Mouse (Mus musculus) stomach, postnatal 0 days (tissue): Measurements from ENCODE around the gene Fgf22. TPM values are rescaled to one million over a fixed set of nuclear protein-coding genes. Genes with fewer than 3 reads are reported as not detected.
A peak's percentile ranks its signal among the peaks of the same experiment; 100 is the strongest.

ENCODE experiments used
- ATAC-seq: fragments of 200-750 bp; cut with Nextera tagmentation; 2 replicates; pipeline ENCODE4 v1.8.0; 2017; ENCODE audit not compliant: low FRiP score, low TSS enrichment
- DNase-seq: peaks from one replicate; pipeline ENCODE4 v3.0.0-alpha.2; 2016; ENCODE audit warnings: low spot score
- H3K27ac ChIP-seq: fragments of 300-500 bp; sonication (generic); replicated peaks from 2 replicates; pipeline ENCODE4 v1.5.1; 2014; ENCODE audit warnings: mild to moderate bottlenecking, control low read depth
- H3K27me3 ChIP-seq: fragments of 300-500 bp; sonication (generic); 2 replicates; pipeline ENCODE4 v1.6.1; 2014; ENCODE audit warnings: low read length; ENCODE audit not compliant: control insufficient read depth, insufficient read depth
- H3K36me3 ChIP-seq: fragments of 300-500 bp; sonication (generic); 2 replicates; pipeline ENCODE4 v1.6.1; 2014; ENCODE audit warnings: low read length, mixed read lengths; ENCODE audit not compliant: control insufficient read depth, insufficient read depth
- H3K4me1 ChIP-seq: fragments of 300-500 bp; sonication (generic); replicated peaks from 2 replicates; pipeline ENCODE4 v1.6.1; 2014; ENCODE audit warnings: antibody characterized with exemption; ENCODE audit not compliant: control insufficient read depth, insufficient read depth
- H3K4me2 ChIP-seq: fragments of 300-500 bp; sonication (generic); replicated peaks from 2 replicates; pipeline ENCODE4 v1.6.1; 2014; ENCODE audit warnings: low read depth, mild to moderate bottlenecking, control low read depth, moderate library complexity
- H3K4me3 ChIP-seq: fragments of 300-500 bp; sonication (generic); 2 replicates; pipeline ENCODE4 v1.5.1; 2014; ENCODE audit warnings: low read depth, low read length, control low read depth
- H3K9ac ChIP-seq: fragments of 300-500 bp; sonication (generic); 2 replicates; pipeline ENCODE4 v1.6.1; 2014; ENCODE audit warnings: mild to moderate bottlenecking, low read length, control low read depth, mixed read lengths
- H3K9me3 ChIP-seq: fragments of 300-500 bp; sonication (generic); 2 replicates; pipeline ENCODE4 v1.6.1; 2016; ENCODE audit warnings: low read length; ENCODE audit not compliant: control insufficient read depth
- CTCF ChIP-seq: IDR thresholded peaks from 2 replicates; pipeline ENCODE4 v1.5.1; 2016; ENCODE audit warnings: antibody characterized with exemption, low read depth, mild to moderate bottlenecking, moderate library complexity
- EP300 ChIP-seq: optimal IDR thresholded peaks from 2 replicates; pipeline ENCODE3; 2016; ENCODE audit warnings: antibody characterized with exemption
- WGBS: fragments of 180-500 bp; shearing (Covaris S2); extraction: QIAGEN DNeasy Blood & Tissue Kit; methylation state at CpG from one replicate; pipeline ENCODE4 v1.1.7; 2014; 5-methylcytosine and 5-hydroxymethylcytosine counted together
- polyA plus RNA-seq: library from polyadenylated mRNA; unstranded; fragments of >200 nt; fragmentation: Nextera tagmentation; extraction: Ambion mirVana; gene quantifications from 2 replicates; pipeline ENCODE4 v1.2.1, GENCODE M21; 2015

Gene Fgf22
- polyA plus RNA-seq, 1 experiment from 2014 or later, result 13.5 TPM

DNA sequence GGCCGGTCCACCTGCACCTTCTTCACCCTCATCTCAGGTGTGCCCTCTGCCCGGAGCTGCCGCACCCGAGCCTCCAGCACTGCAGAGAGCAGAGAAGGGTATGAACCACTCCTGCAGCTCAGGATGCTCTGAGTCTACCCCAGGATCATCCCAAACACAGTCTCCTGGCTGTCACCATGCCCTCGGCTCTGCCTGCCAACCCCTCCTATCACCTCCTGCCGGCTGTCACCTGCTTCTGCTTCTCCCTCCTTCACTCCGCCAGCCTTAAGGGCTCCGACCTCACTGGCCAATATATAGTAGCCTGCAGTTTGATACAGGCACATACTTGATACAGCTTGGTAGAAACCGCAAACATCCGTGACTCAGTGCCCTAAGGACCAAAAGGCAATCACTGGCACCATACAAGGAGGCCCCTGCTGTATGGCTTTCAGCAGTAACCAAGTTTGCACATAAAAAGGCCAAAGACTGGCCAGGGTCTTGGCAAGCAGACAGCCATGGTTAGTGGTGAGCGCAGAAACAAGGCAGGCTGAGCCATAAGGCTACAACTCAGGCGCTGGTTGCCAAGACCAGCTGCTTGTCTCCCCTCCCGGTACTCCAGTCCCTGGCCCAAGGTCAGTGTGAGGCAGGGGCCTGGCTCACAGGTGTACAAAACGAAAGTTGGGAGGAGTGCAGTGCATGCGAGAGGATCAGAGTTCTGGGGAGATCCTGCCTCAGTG lies 11.1 kb upstream of the Fgf22 start:
- Histone ChIP-seq H3K36me3 (peaks cover 27% of the 10 kb centered on the region), H3K4me2 (no peak overlapping the region), H3K9ac (no peak overlapping the region), H3K27me3 (no peaks in the 10 kb centered on the region), H3K27ac (no peak overlapping the region), H3K4me3 (no peak overlapping the region), H3K9me3 (no peaks in the 10 kb centered on the region; the same call in 1 of the 2 replicates), H3K4me1 (peaks cover 3% of the 10 kb centered on the region)
- no peak for TF ChIP-seq CTCF
- no peak for TF ChIP-seq EP300
- DNase-seq (no peak), ATAC-seq (no peak)
- WGBS, result 91% methylated on average over 15 of the region's 15 CpGs

DNA sequence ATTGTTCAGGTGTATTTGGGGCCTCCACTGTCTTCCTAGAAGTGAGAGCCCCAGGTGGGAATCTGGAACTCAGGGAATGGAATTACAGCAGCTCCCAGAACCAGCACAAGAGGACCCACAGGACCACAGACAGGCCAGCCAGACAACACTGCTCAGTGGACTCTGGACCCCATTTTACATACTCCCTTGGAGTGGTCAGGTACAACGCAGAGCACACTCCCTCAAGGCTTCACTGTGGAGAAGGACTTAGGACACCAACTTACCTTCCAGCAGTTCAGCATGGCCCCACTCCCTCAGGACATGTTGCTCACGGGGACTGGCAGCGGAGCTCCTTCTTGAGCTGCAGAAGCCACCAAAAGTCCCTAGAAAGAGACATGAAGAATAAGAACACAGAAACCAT lies 9.5 kb upstream of the Fgf22 start:
- ATAC-seq, result no peak
- Histone ChIP-seq H3K36me3 (peaks cover 11% of the 10 kb centered on the region), H3K4me2 (peak overlapping the region; percentile 86), H3K4me1 (peaks cover 3% of the 10 kb centered on the region), H3K9ac (no peak overlapping the region), H3K4me3 (no peak overlapping the region), H3K9me3 (no peaks in the 10 kb centered on the region), H3K27me3 (no peaks in the 10 kb centered on the region), H3K27ac (no peak overlapping the region)
- DNase-seq, result no peak
- WGBS, result 90% methylated on average over 3 of the region's 3 CpGs
- no peak for TF ChIP-seq EP300
- no peak for TF ChIP-seq CTCF

DNA sequence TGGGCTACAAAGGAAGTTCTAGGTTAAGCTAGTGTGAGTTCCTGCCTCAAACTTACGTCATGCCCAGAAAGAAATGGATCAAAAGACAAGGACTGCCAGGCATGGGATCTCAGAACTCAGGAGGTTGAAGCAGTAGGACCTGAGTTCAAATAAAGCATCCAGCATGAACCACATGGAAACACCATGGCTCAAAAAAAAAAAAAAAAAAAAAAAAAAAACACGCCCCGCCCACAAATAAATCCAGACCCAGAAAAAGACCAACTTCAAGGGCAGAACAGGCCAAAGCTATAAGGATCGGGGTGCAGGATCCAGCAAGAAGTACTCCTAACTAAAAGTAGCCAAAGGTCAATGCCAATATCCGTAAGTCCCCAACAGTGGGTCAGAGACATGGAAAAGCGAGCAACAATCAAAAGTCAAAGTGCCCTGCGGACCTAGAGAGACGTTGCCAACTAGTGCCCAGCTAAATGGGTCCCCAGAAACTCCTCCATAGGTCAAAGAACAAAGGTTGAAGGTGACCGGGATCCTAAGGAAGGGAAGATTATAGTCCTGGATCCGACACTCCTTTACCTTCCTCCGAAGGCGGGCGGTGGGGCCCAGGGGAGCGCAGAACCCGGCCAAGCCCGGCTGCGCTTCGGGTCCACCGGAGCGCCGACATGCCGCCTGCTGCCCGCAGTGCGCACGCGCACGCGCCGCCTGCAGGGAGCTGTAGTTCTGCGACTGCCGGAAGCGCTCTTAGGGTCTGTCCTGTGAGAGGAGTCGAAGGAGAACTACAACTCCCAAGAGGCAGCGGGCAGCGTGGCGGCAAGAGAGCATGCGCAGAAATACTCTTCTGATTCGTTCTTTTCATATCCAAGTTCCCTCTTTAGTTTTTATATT lies 8.7 kb upstream of the Fgf22 start, which contains the start of gene Polrmt:
Gene Polrmt (minus strand): TSS at position 684 of the 876 bp plus-strand sequence.
- Histone ChIP-seq H3K4me1 (peaks cover 3% of the 10 kb centered on the region), H3K36me3 (peaks cover 4% of the 10 kb centered on the region), H3K27me3 (no peaks in the 10 kb centered on the region), H3K4me3 (peak within 1 kb of the TSS; percentile 68), H3K9ac (peak within 1 kb of the TSS; percentile 65), H3K9me3 (no peaks in the 10 kb centered on the region), H3K27ac (no peak within 1 kb of the TSS), H3K4me2 (peak within 1 kb of the TSS; percentile 86)
- ATAC-seq, result peak; percentile 97
- peak; percentile 67 for TF ChIP-seq CTCF
- TF ChIP-seq EP300, result no peak
- WGBS, result 1% methylated on average over 38 of the region's 38 CpGs
- peak; percentile 94 for DNase-seq

DNA sequence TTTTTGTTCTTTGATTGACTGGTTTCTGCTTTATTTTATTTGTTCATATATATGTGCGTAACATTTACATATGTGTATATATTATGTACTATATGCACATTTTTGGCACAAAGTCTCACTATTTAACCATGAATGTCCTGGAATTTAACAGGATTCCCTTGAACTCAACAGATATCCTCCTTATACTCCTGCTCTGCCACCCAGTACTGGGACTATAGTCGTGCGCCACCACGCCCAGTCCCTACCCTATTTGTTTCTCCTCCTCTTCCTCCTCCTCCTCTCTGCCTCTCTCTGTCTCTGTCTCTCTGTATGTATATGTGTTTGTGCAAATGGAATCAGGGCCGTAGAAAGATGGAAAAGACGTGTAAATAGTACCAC lies 8.1 kb upstream of the Fgf22 start:
- peak overlapping the region; percentile 43 for H3K4me2 ChIP-seq
- H3K9me3 ChIP-seq, result no peaks in the 10 kb centered on the region
- no peak overlapping the region for H3K27ac ChIP-seq
- peak; percentile 38; the same call in 1 of the 2 replicates for ATAC-seq
- no peak for DNase-seq
- H3K27me3 ChIP-seq, result no peaks in the 10 kb centered on the region
- no peak for TF ChIP-seq CTCF
- no peak for TF ChIP-seq EP300
- peak overlapping the region; percentile 17; the same call in 1 of the 2 replicates for H3K4me3 ChIP-seq
- 18% methylated on average over 6 of the region's 6 CpGs for WGBS
- 0 out of 2 replicates have a peak overlapping the region, but pooled peaks have one; percentile 43 for H3K9ac ChIP-seq
- H3K36me3 ChIP-seq, result peaks cover 3% of the 10 kb centered on the region; the same call in 1 of the 2 replicates
- H3K4me1 ChIP-seq, result peaks cover 3% of the 10 kb centered on the region

DNA sequence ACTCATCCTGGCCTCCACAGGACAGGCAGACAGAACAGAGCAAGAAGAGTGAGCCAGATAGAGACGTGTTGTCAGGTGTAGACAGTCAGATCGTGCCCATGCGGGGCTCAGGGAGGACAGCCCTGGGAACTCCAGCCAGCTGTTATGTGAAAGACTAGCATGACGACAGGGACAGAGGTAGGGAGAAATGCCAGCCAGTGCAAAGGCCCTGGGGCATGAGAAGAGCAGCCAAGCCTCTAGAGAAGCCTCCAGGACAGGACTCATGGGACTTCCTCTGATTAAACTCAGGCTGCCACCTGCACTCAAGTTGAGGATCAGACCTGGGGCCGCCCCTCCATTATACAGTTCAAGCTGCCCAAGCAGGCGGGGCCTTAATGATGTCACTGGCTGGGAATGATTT lies 6.4 kb upstream of the Fgf22 start:
- Histone ChIP-seq H3K27me3 (no peaks in the 10 kb centered on the region), H3K27ac (no peak overlapping the region), H3K9ac (no peak overlapping the region), H3K36me3 (peaks cover 3% of the 10 kb centered on the region; the same call in 1 of the 2 replicates), H3K4me1 (peaks cover 3% of the 10 kb centered on the region), H3K4me3 (no peak overlapping the region), H3K4me2 (no peak overlapping the region), H3K9me3 (no peaks in the 10 kb centered on the region)
- ATAC-seq (no peak), DNase-seq (no peak)
- TF ChIP-seq EP300 (no peak), CTCF (no peak)
- 83% methylated on average over 6 of the region's 6 CpGs for WGBS

DNA sequence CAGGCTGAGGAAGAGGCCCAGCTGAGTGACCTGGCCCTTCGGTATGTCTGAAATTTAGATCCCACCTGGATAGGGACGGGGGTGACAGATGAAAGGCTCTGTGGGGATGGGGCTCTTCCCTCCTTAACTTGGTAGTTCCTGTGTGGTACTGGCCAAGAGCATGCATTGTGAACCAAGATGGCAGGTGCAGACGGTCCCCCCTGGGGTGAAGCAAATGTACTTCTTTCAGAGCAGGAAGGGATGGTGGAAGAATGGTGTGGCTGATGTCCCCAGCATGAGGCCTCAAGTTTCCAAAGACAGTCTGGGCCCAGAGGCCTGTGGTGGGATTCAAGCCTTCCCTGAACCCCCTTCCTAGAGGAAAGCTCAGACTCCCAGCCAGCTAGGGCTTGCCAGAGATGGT lies 978 bp downstream of the Fgf22 start:
- no peaks in the 10 kb centered on the region for H3K27me3 ChIP-seq
- no peaks in the 10 kb centered on the region for H3K9me3 ChIP-seq
- H3K4me1 ChIP-seq, result no peaks in the 10 kb centered on the region
- DNase-seq (no peak), ATAC-seq (no peak)
- H3K4me3 ChIP-seq, result no peak overlapping the region
- WGBS, result 89% methylated on average over 3 of the region's 3 CpGs
- H3K36me3 ChIP-seq, result peaks cover 19% of the 10 kb centered on the region
- TF ChIP-seq EP300, result no peak
- H3K4me2 ChIP-seq, result no peak overlapping the region
- no peak overlapping the region for H3K27ac ChIP-seq
- H3K9ac ChIP-seq, result no peak overlapping the region
